Mouse (Mus musculus) liver, embryonic 16.5 days (tissue): ENCODE results near the gene Serpinb1a. TPM values are rescaled to one million over a fixed set of nuclear protein-coding genes. Genes with fewer than 3 reads are reported as not detected.
"Not testable (repeated sequence)": the region's sequence is repeated elsewhere in the genome, so short reads cannot be mapped to it uniquely, and the experiment has no call there.

ENCODE experiments used
- ATAC-seq: fragments of 200-750 bp; cut with Nextera tagmentation; 2 replicates; pipeline ENCODE4 v1.8.0; 2017; ENCODE audit warnings: low read depth, mild to moderate bottlenecking, moderate number of reproducible peaks, moderate library complexity
- H3K27ac ChIP-seq: fragments of 300-500 bp; sonication (generic); 2 replicates; pipeline ENCODE4 v1.5.1; 2014; ENCODE audit warnings: mild to moderate bottlenecking, low read length
- H3K27me3 ChIP-seq: fragments of 300-500 bp; sonication (generic); 2 replicates; pipeline ENCODE4 v1.6.1; 2014; ENCODE audit warnings: low read depth, low read length, mixed read lengths; ENCODE audit not compliant: control insufficient read depth, insufficient read depth
- H3K36me3 ChIP-seq: fragments of 300-500 bp; sonication (generic); 2 replicates; pipeline ENCODE4 v1.6.1; 2014; ENCODE audit warnings: mild to moderate bottlenecking; ENCODE audit not compliant: control insufficient read depth, insufficient read depth
- H3K4me1 ChIP-seq: fragments of 300-500 bp; sonication (generic); 2 replicates; pipeline ENCODE4 v1.6.1; 2014; ENCODE audit warnings: low read depth, low read length, mixed read lengths; ENCODE audit not compliant: control insufficient read depth
- H3K4me2 ChIP-seq: fragments of 300-500 bp; sonication (generic); 2 replicates; pipeline ENCODE4 v1.6.1; 2014; ENCODE audit warnings: low read depth, low read length, mixed read lengths
- H3K4me3 ChIP-seq: fragments of 300-500 bp; sonication (generic); 2 replicates; pipeline ENCODE4 v1.5.1; 2014; ENCODE audit warnings: low read depth, mild to moderate bottlenecking, low read length
- H3K9ac ChIP-seq: fragments of 300-500 bp; sonication (generic); 2 replicates; pipeline ENCODE4 v1.6.1; 2014; ENCODE audit warnings: low read depth, low read length
- H3K9me3 ChIP-seq: fragments of 300-500 bp; sonication (generic); replicated peaks from 2 replicates; pipeline ENCODE4 v1.6.1; 2016; ENCODE audit warnings: low read length; ENCODE audit not compliant: control insufficient read depth
- WGBS: fragments of 180-500 bp; shearing (Covaris S2); extraction: QIAGEN DNeasy Blood & Tissue Kit; methylation state at CpG from one replicate; pipeline ENCODE4 v1.1.7; 2014; ENCODE audit not compliant: insufficient replicate concordance; 5-methylcytosine and 5-hydroxymethylcytosine counted together
- polyA plus RNA-seq: library from polyadenylated mRNA; unstranded; fragments of >200 nt; fragmentation: Nextera tagmentation; extraction: Ambion mirVana; gene quantifications from 2 replicates; pipeline ENCODE4 v1.2.1, GENCODE M21; 2015

The Serpinb1a gene
- polyA plus RNA-seq = 39.6 and 41.9 TPM in 2 replicates

DNA sequence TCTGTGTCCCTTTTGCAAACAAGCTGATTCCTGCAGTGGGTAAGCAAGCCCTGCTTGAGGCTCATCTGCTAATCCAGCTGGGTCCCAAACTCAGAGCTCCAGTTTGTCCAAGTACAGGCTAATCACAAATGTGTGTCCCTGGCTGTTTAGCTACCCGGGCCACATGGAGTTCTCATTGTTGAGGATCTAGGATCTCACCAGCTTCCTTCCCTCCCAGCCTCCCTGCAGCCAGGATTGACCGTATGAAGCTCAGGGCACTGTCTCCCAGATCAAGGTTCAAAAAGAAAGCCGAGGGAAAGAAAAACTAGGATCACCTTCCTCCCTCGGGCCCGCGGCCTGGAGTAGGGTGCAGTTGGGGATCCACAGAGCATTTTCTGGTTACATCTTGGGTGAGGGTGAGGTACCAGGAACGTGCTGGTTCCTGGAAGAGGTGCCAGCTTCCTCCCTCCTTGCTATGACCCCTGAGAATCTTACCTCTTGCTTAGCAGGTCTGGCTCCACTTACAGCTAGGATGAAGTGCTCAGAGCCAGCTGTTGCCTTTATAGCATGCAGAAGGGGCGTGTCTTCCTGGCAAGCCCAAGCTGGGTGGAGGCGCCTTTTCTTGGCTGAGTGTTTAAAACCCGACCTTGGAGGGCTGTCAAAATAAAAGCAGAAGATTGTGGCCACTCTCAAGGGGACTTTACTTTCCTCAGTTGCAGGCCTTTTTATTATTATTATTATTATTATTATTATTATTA, at the start of gene Serpinb1a:
Gene Serpinb1a (minus strand): TSS at position 518 of the 737 bp plus-strand sequence.
- no peak within 1 kb of the TSS for H3K9ac ChIP-seq
- no peak for ATAC-seq
- peak within 1 kb of the TSS; percentile 19 for H3K4me3 ChIP-seq
- no peaks in the 10 kb centered on the region for H3K36me3 ChIP-seq
- H3K4me2 ChIP-seq = no peak within 1 kb of the TSS; the same call in 1 of the 2 replicates
- H3K9me3 ChIP-seq = no peaks in the 10 kb centered on the region
- no peaks in the 10 kb centered on the region; the same call in none of the 2 replicates for H3K4me1 ChIP-seq
- H3K27ac ChIP-seq = no peak within 1 kb of the TSS
- 34% methylated on average over 10 of the region's 10 CpGs for WGBS
- no peaks in the 10 kb centered on the region for H3K27me3 ChIP-seq

DNA sequence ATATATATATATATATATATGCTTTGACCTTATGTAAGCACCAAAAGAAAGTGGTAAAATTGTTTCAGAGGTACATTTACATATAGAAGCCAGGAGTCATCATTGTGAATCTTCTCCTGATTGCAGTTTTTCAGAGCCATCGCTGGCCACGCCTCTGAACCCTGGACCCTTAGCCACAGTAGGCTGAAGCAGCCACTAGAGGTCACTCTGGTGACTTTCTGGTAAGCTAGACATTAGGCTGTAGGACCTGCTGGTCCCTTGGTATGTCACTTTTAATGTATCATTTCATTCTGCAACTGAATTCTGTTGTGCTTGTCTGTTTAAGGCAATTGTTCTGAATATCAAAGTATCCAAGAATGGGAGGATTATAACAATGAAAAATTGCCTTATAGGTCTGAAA, 49.7 kb upstream of the Serpinb1a start:
- no peak overlapping the region for H3K27ac ChIP-seq
- H3K27me3 ChIP-seq = no peaks in the 10 kb centered on the region
- no peaks in the 10 kb centered on the region for H3K4me1 ChIP-seq
- H3K4me3 ChIP-seq = no peak overlapping the region
- H3K4me2 ChIP-seq = no peak overlapping the region
- no peak overlapping the region for H3K9ac ChIP-seq
- 8% methylated on average over 2 of the region's 2 CpGs for WGBS
- ATAC-seq = no peak
- H3K36me3 ChIP-seq = no peaks in the 10 kb centered on the region
- no peaks in the 10 kb centered on the region for H3K9me3 ChIP-seq

DNA sequence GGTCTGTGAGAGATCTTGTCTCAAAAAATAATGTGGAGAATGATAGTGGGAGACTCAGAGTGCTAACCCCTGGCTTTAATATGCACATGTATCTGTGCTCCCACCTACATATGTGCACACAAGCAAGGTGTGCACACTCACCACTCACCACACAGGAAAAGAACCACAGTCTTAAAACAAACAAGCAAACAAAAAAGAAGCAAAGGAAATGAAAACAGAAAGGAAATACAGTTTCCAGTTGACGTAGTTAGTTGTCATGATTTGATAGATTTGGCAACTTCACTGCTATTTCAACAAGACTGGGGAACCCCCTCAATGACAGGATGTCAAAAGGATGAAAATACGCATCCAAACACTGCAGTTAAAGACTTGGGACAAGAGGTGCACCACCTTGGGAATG, 48.1 kb upstream of the Serpinb1a start:
- 60% methylated on average over 1 of the region's 2 CpGs for WGBS
- H3K4me3 ChIP-seq, H3K4me1 ChIP-seq, H3K9me3 ChIP-seq, ATAC-seq, H3K27me3 ChIP-seq, H3K36me3 ChIP-seq, H3K9ac ChIP-seq, H3K4me2 ChIP-seq, H3K27ac ChIP-seq: not testable (repeated sequence)

DNA sequence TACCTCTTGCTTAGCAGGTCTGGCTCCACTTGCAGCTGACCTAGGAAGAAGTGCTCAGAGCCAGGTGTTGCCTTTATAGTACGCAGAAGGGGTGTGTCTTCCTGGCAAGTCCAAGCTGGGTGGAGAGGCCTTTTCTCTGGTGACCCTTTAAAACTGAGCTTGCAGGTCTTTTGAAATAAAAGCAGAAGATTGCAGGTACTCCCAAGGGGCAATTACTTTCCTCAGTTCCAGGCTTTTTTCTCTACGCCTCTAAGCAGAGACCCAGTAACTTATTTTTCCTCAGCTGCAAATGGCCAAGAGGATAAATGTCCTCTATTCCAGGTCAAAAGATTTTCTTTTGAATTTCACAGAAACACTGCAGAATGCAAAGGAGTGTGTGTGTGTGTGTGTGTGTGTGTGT, 47.1 kb upstream of the Serpinb1a start, which contains the start of gene Serpinb1c:
Gene Serpinb1c (minus strand): TSS at position 101 of the 400 bp plus-strand sequence.
- no peaks in the 10 kb centered on the region for H3K36me3 ChIP-seq
- H3K9me3 ChIP-seq = no peaks in the 10 kb centered on the region
- H3K4me2 ChIP-seq = no peak within 1 kb of the TSS
- WGBS = 72% methylated on average over 2 of the region's 2 CpGs
- no peaks in the 10 kb centered on the region for H3K4me1 ChIP-seq
- H3K4me3 ChIP-seq = no peak within 1 kb of the TSS
- H3K27ac ChIP-seq = no peak within 1 kb of the TSS
- no peak for ATAC-seq
- no peak within 1 kb of the TSS for H3K9ac ChIP-seq
- no peaks in the 10 kb centered on the region for H3K27me3 ChIP-seq

DNA sequence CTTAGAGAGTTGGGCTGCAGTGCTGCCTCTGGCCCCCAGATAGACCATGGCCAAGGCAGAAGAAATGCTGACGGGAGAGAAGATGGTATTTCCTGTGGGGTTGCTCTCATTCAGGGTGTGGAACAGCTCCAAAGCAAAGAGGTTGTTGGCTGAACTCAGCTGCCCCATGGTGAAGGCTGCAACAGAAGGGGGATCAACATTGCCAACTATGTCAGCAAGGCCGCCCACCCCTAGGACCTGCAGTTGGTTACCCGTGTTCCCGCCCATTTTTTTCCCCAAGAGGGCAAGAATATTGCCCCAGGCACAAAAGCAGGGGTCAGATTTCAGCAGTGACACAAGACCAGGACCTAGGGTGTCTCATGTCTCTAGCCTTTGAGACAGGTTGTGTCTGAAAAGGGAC, 45.9 kb upstream of the Serpinb1a start:
- H3K9me3 ChIP-seq = no peaks in the 10 kb centered on the region
- H3K27me3 ChIP-seq = no peaks in the 10 kb centered on the region
- H3K4me1 ChIP-seq = no peaks in the 10 kb centered on the region
- no peak overlapping the region for H3K4me2 ChIP-seq
- ATAC-seq = no peak
- H3K27ac ChIP-seq = no peak overlapping the region
- no peak overlapping the region for H3K9ac ChIP-seq
- 45% methylated on average over 4 of the region's 4 CpGs for WGBS
- no peaks in the 10 kb centered on the region for H3K36me3 ChIP-seq
- no peak overlapping the region for H3K4me3 ChIP-seq

DNA sequence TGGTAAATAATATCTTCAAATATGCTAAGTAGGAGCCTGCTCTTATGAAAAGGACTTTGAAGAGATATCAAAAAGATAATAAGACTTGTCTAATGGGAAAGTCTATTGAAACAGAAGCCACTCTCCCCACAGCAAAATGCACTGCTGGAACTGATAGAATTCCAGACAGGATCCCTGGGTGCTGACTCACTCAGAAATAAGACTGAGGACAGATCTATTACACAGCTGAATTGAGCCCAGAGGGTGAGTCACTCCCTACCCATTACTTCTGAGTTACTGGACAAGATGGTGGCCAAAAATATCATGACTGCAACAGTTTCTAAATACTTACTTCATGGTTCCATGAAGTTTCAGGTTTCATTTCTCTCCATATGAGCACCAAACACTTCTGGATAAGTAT, 33.8 kb upstream of the Serpinb1a start:
- H3K4me2 ChIP-seq = no peak overlapping the region
- no peaks in the 10 kb centered on the region for H3K36me3 ChIP-seq
- H3K9me3 ChIP-seq = no peaks in the 10 kb centered on the region
- no peaks in the 10 kb centered on the region for H3K27me3 ChIP-seq
- no peak overlapping the region for H3K27ac ChIP-seq
- no peak overlapping the region for H3K9ac ChIP-seq
- no peak for ATAC-seq
- H3K4me3 ChIP-seq = no peak overlapping the region
- H3K4me1 ChIP-seq = no peaks in the 10 kb centered on the region

DNA sequence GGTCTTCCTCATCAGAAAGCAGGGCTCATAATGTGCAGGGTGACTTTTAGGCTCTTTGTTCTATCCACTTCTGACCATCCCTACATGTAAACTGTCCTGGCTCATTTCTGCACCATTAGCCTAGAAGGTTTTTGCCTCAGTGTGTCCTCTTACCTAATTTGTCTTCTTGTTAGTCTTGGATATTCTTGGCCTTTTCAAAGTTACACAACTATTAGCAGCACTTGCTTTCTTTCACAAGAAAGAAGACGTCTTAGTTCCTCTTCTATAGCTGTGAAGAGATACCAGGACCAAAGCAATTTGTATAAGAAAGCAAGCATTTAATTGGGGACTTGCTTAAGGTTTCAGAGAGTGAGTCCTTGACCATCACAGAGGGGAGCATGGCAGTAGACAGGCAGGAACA, 22.9 kb upstream of the Serpinb1a start:
- Histone ChIP-seq H3K9ac (no peak overlapping the region), H3K4me2 (no peak overlapping the region), H3K27ac (no peak overlapping the region), H3K27me3 (no peaks in the 10 kb centered on the region), H3K36me3 (no peaks in the 10 kb centered on the region), H3K9me3 (no peaks in the 10 kb centered on the region), H3K4me1 (no peaks in the 10 kb centered on the region), H3K4me3 (no peak overlapping the region)
- 35% methylated on average over 1 of the region's 1 CpGs for WGBS
- ATAC-seq = no peak

DNA sequence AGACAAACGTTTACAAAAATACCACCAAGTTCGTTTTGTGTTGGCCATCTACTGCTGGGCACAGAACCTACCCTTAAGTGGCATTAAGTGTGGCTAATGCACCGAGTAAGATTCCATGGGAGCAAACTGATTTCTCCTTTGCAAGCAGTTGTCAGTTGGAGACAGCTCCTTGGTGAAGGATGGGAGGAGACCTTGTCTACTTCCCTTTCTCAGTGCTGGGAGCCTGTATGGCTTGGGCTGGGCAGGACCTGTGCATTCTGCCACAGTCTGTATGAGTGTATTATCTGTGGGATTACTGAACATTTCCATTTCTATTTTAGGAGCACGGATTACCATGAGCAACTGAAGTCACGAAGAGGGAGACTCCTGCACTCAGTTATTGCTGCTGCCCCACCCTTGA, 17.9 kb upstream of the Serpinb1a start:
- ATAC-seq = no peak
- H3K27ac ChIP-seq = no peak overlapping the region
- WGBS = 30% methylated on average over 5 of the region's 5 CpGs
- no peak overlapping the region for H3K4me3 ChIP-seq
- no peak overlapping the region for H3K9ac ChIP-seq
- H3K9me3 ChIP-seq = no peaks in the 10 kb centered on the region
- H3K4me2 ChIP-seq = no peak overlapping the region
- H3K36me3 ChIP-seq = no peaks in the 10 kb centered on the region
- H3K27me3 ChIP-seq = no peaks in the 10 kb centered on the region
- H3K4me1 ChIP-seq = no peaks in the 10 kb centered on the region

DNA sequence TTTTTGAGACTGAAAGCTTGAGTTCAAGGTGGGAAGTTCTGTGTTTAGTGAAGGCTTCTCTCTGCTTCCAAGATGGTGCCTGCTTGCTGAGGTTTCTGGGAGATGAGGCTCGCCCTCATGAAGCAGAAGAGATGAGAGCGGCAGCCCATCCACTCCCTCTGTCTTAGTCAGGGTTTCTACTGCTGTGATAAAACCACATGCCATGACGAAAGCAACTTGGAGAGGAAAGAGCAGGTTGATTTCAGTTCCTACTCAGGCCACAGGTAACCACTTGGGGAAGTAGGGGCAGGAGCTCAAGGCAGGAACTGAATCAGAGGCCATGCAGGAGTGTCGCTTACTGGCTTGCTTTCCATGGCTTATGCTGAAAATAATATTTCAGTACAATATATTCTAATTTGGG, 17.2 kb upstream of the Serpinb1a start:
- not testable (repeated sequence) for H3K27me3 ChIP-seq, H3K27ac ChIP-seq, H3K4me1 ChIP-seq, ATAC-seq, H3K4me2 ChIP-seq, H3K9ac ChIP-seq, H3K36me3 ChIP-seq, H3K4me3 ChIP-seq, H3K9me3 ChIP-seq
- WGBS = 35% methylated on average over 4 of the region's 4 CpGs
